Mouse (Mus musculus) forebrain, embryonic 13.5 days (tissue): ENCODE data around the gene Anks1. TPM values are rescaled to one million over a fixed set of nuclear protein-coding genes. Genes with fewer than 3 reads are reported as not detected.

Experiments used
- ATAC-seq: fragments of 200-750 bp; cut with Nextera tagmentation; 2 replicates; pipeline ENCODE4 v1.8.0; 2017
- H3K27ac ChIP-seq: fragments of 300-500 bp; sonication (generic); 2 replicates; pipeline ENCODE4 v1.5.1; 2015; ENCODE audit warnings: inconsistent platforms, mild to moderate bottlenecking, moderate library complexity
- H3K27me3 ChIP-seq: fragments of 300-500 bp; sonication (generic); 2 replicates; pipeline ENCODE4 v1.6.1; 2015; ENCODE audit warnings: mild to moderate bottlenecking, inconsistent platforms
- H3K36me3 ChIP-seq: fragments of 300-500 bp; sonication (generic); 2 replicates; pipeline ENCODE4 v1.6.1; 2015; ENCODE audit warnings: mild to moderate bottlenecking, inconsistent platforms; ENCODE audit not compliant: poor library complexity, severe bottlenecking
- H3K4me1 ChIP-seq: fragments of 300-500 bp; sonication (generic); 2 replicates; pipeline ENCODE4 v1.6.1; 2015; ENCODE audit warnings: inconsistent platforms
- H3K4me2 ChIP-seq: fragments of 300-500 bp; sonication (generic); 2 replicates; pipeline ENCODE4 v1.6.1; 2015; ENCODE audit warnings: inconsistent platforms, mild to moderate bottlenecking, moderate library complexity
- H3K4me3 ChIP-seq: fragments of 300-500 bp; sonication (generic); 2 replicates; pipeline ENCODE4 v1.5.1; 2015; ENCODE audit warnings: mild to moderate bottlenecking, inconsistent platforms
- H3K9ac ChIP-seq: fragments of 300-500 bp; sonication (generic); 2 replicates; pipeline ENCODE4 v1.6.1; 2015; ENCODE audit warnings: mild to moderate bottlenecking, inconsistent platforms
- H3K9me3 ChIP-seq: fragments of 300-500 bp; sonication (generic); replicated peaks from 2 replicates; pipeline ENCODE4 v1.6.1; 2016; ENCODE audit warnings: inconsistent platforms
- WGBS: fragments of 180-500 bp; shearing (Covaris S2); methylation state at CpG from one replicate; pipeline ENCODE4 v1.1.7; 2015; 5-methylcytosine and 5-hydroxymethylcytosine counted together
- polyA plus RNA-seq: library from polyadenylated mRNA; unstranded; fragments of >200 nt; fragmentation: Nextera tagmentation; extraction: Ambion mirVana; gene quantifications from 2 replicates; pipeline ENCODE4 v1.2.1, GENCODE M21; 2015

Gene Anks1
- polyA plus RNA-seq, 1 experiment from 2014 or later, result 45.2 TPM

- H3K27ac ChIP-seq, result no peak overlapping the region
- peaks cover 11% of the 10 kb centered on the region for H3K4me1 ChIP-seq
- no peaks in the 10 kb centered on the region for H3K27me3 ChIP-seq
- 91% methylated on average over 10 of the region's 10 CpGs for WGBS
- no peaks in the 10 kb centered on the region for H3K9me3 ChIP-seq
- no peak overlapping the region for H3K4me3 ChIP-seq
- H3K4me2 ChIP-seq, result no peak overlapping the region
- 0 out of 2 replicates have a peak, but pooled peaks cover 6% of the 10 kb centered on the region for H3K36me3 ChIP-seq
- no peak overlapping the region for H3K9ac ChIP-seq
- no peak for ATAC-seq
These were observed 25.2 kb downstream of the Anks1 start for GRCm38 (mm10) chr17:27934136-27934910.

- Histone ChIP-seq H3K27ac (no peak overlapping the region), H3K27me3 (no peaks in the 10 kb centered on the region), H3K9me3 (no peaks in the 10 kb centered on the region), H3K36me3 (0 out of 2 replicates have a peak, but pooled peaks cover 6% of the 10 kb centered on the region), H3K4me3 (no peak overlapping the region), H3K9ac (no peak overlapping the region), H3K4me2 (no peak overlapping the region), H3K4me1 (peaks cover 13% of the 10 kb centered on the region)
- 92% methylated on average over 3 of the region's 3 CpGs for WGBS
- ATAC-seq, result no peak
These were observed 26.0 kb downstream of the Anks1 start for GRCm38 (mm10) chr17:27935091-27935490.

- Histone ChIP-seq H3K4me3 (no peak overlapping the region), H3K27me3 (no peaks in the 10 kb centered on the region), H3K4me1 (peaks cover 22% of the 10 kb centered on the region), H3K9ac (no peak overlapping the region), H3K9me3 (no peaks in the 10 kb centered on the region), H3K4me2 (no peak overlapping the region), H3K27ac (0 out of 2 replicates have a peak overlapping the region, but pooled peaks have one; percentile 10), H3K36me3 (0 out of 2 replicates have a peak, but pooled peaks cover 6% of the 10 kb centered on the region)
- no peak for ATAC-seq
- 87% methylated on average over 4 of the region's 4 CpGs for WGBS
These were observed 28.0 kb downstream of the Anks1 start for GRCm38 (mm10) chr17:27937054-27937615.

GRCm38 (mm10) chr17:27938121-27938754 is 29.1 kb downstream of the Anks1 start:
- Histone ChIP-seq H3K27me3 (no peaks in the 10 kb centered on the region), H3K4me2 (no peak overlapping the region), H3K4me3 (no peak overlapping the region), H3K9ac (no peak overlapping the region), H3K27ac (no peak overlapping the region), H3K4me1 (peaks cover 22% of the 10 kb centered on the region), H3K36me3 (0 out of 2 replicates have a peak, but pooled peaks cover 6% of the 10 kb centered on the region), H3K9me3 (no peaks in the 10 kb centered on the region)
- ATAC-seq, result no peak
- 84% methylated on average over 12 of the region's 12 CpGs for WGBS

DNA sequence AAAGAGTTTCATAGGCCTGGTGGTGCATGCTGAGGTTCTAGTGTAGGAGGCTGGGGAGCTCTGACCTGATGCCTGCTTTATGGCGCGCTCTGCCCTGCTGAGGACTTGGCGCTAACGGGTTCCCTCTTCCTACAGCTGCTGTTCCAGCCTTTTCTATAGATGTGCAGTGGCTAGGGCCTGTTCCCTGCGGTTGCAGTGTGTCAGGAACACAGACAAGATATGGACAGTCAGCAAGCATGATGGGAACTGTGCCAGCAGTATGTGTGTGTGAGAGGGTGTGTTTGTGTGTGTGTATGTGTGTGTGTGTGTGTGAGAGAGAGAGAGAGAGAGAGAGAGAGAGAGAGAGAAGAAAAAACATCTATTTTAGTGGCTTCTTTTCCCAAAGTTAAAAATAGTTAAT is 29.9 kb downstream of the Anks1 start:
- 0 out of 2 replicates have a peak, but pooled peaks cover 6% of the 10 kb centered on the region for H3K36me3 ChIP-seq
- no peaks in the 10 kb centered on the region for H3K27me3 ChIP-seq
- no peak overlapping the region for H3K4me2 ChIP-seq
- H3K9me3 ChIP-seq, result no peaks in the 10 kb centered on the region
- no peak overlapping the region for H3K9ac ChIP-seq
- no peak overlapping the region for H3K27ac ChIP-seq
- H3K4me1 ChIP-seq, result peaks cover 22% of the 10 kb centered on the region
- ATAC-seq, result no peak
- WGBS, result 80% methylated on average over 5 of the region's 5 CpGs
- no peak overlapping the region for H3K4me3 ChIP-seq

GRCm38 (mm10) chr17:27940352-27940751 is 31.2 kb downstream of the Anks1 start:
- no peaks in the 10 kb centered on the region for H3K27me3 ChIP-seq
- H3K4me2 ChIP-seq, result no peak overlapping the region
- H3K27ac ChIP-seq, result no peak overlapping the region
- no peaks in the 10 kb centered on the region for H3K9me3 ChIP-seq
- no peaks in the 10 kb centered on the region for H3K36me3 ChIP-seq
- 72% methylated on average over 4 of the region's 4 CpGs for WGBS
- no peak for ATAC-seq
- peaks cover 27% of the 10 kb centered on the region for H3K4me1 ChIP-seq
- H3K9ac ChIP-seq, result no peak overlapping the region
- no peak overlapping the region for H3K4me3 ChIP-seq

DNA sequence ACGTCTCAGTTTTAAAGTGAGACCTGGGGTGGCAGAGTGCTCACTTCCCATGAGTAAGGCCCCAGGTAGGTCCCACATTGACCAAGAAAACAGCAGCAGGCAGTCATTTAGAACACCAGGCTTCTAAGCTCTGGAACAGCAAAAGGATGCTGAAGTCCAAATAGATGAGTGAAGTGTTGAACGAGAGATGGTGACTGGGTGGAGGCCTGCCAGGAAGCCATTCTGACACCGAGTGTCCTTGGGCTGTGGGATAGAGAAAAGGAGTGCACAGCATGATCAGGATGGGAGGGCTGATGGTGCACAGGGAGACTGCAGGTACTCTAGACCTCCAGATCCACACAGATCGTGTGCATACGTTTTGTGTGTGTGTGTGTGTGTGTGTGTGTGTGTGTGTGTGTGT is 32.1 kb downstream of the Anks1 start:
- H3K27me3 ChIP-seq, result no peaks in the 10 kb centered on the region
- no peaks in the 10 kb centered on the region for H3K9me3 ChIP-seq
- H3K27ac ChIP-seq, result no peak overlapping the region
- 80% methylated on average over 5 of the region's 5 CpGs for WGBS
- peaks cover 35% of the 10 kb centered on the region for H3K4me1 ChIP-seq
- H3K4me3 ChIP-seq, result no peak overlapping the region
- no peak overlapping the region for H3K9ac ChIP-seq
- ATAC-seq, result no peak
- H3K4me2 ChIP-seq, result no peak overlapping the region
- H3K36me3 ChIP-seq, result no peaks in the 10 kb centered on the region

- Histone ChIP-seq H3K27ac (no peak overlapping the region), H3K4me2 (no peak overlapping the region), H3K4me1 (peaks cover 40% of the 10 kb centered on the region), H3K36me3 (no peaks in the 10 kb centered on the region), H3K9ac (0 out of 2 replicates have a peak overlapping the region, but pooled peaks have one; percentile 8), H3K4me3 (no peak overlapping the region), H3K27me3 (no peaks in the 10 kb centered on the region), H3K9me3 (no peaks in the 10 kb centered on the region)
- ATAC-seq, result no peak
- 74% methylated on average over 2 of the region's 2 CpGs for WGBS
These were observed 32.6 kb downstream of the Anks1 start for GRCm38 (mm10) chr17:27941698-27942097.

GRCm38 (mm10) chr17:27942131-27942530 is 33.0 kb downstream of the Anks1 start:
- Histone ChIP-seq H3K27me3 (no peaks in the 10 kb centered on the region), H3K9me3 (no peaks in the 10 kb centered on the region), H3K36me3 (no peaks in the 10 kb centered on the region), H3K4me1 (peaks cover 36% of the 10 kb centered on the region), H3K27ac (no peak overlapping the region), H3K4me2 (no peak overlapping the region), H3K9ac (no peak overlapping the region), H3K4me3 (no peak overlapping the region)
- ATAC-seq, result no peak
- 89% methylated on average over 4 of the region's 4 CpGs for WGBS

DNA sequence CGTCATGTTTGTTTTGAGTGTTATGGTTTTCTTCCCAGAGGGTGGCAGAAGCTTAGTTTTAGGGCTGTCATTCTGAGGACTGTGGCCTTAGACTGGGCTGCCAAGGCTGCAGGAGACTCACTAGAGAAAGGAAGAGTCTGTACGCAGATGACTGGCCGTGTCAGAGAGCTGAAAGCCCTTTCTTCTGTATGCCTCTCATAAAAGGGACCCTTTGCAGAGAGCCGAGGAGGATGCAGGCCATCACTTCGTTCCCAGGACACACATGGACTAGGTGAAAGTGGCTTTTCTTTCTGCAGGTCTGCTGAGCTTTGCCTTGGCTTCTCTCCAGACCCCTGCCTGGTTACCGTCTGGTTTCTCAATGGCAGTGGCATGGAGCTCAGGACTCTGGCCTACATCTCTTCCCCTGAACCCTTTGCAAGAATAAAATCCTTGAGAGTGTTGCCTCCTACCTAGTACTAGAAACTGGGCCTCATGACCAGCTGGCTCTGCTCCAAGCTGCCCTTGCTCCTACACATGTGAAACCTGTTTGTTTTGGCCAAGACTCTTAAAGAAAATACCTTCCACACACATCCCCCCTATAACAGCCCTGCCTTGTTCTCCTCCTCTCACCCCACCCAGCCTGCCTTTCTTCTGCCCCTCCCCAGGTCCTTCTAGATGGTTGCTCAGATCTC is 36.6 kb downstream of the Anks1 start:
- Histone ChIP-seq H3K9ac (no peak overlapping the region), H3K4me3 (no peak overlapping the region), H3K27ac (peak overlapping the region; percentile 76), H3K27me3 (no peaks in the 10 kb centered on the region), H3K4me2 (0 out of 2 replicates have a peak overlapping the region, but pooled peaks have one; percentile 7), H3K4me1 (peaks cover 22% of the 10 kb centered on the region), H3K9me3 (no peaks in the 10 kb centered on the region), H3K36me3 (no peaks in the 10 kb centered on the region)
- WGBS, result 26% methylated on average over 6 of the region's 6 CpGs
- no peak for ATAC-seq

DNA sequence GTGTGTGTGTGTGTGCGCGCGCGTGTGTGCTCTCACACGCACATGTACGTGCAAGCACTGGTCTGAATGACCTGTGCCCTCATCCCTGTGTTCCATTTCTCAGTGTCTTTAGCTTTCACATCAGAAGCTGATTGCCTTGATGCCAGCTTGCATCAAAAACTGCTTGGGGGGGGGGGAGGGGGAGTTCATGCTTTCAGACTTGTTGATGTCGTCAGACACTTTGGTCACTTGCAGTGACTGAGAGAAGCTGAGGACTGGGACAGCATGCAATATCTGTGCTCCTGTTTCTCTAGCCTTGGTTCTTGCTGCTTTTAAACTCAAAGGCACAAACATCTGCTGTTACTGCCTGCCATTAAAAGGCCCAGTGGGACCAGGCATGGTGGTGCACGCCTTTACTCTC is 37.3 kb downstream of the Anks1 start:
- ATAC-seq, result no peak
- Histone ChIP-seq H3K4me1 (peaks cover 19% of the 10 kb centered on the region), H3K4me3 (no peak overlapping the region), H3K4me2 (no peak overlapping the region), H3K27me3 (no peaks in the 10 kb centered on the region), H3K27ac (peak overlapping the region; percentile 76; the same call in 1 of the 2 replicates), H3K9me3 (no peaks in the 10 kb centered on the region), H3K36me3 (no peaks in the 10 kb centered on the region), H3K9ac (no peak overlapping the region)
- WGBS, result 80% methylated on average over 8 of the region's 8 CpGs

- WGBS, result 85% methylated on average over 2 of the region's 2 CpGs
- no peak for ATAC-seq
- no peaks in the 10 kb centered on the region for H3K27me3 ChIP-seq
- H3K4me3 ChIP-seq, result no peak overlapping the region
- H3K27ac ChIP-seq, result no peak overlapping the region
- H3K4me2 ChIP-seq, result no peak overlapping the region
- no peaks in the 10 kb centered on the region for H3K36me3 ChIP-seq
- no peaks in the 10 kb centered on the region for H3K9me3 ChIP-seq
- no peak overlapping the region for H3K9ac ChIP-seq
- peaks cover 19% of the 10 kb centered on the region for H3K4me1 ChIP-seq
These were observed 38.0 kb downstream of the Anks1 start for GRCm38 (mm10) chr17:27947155-27947554.
